Mouse (Mus musculus) spleen, postnatal 10 days (tissue): ENCODE data around the gene Olfr1331.
"Not testable (repeated sequence)": the region's sequence is repeated elsewhere in the genome, so short reads cannot be mapped to it uniquely, and the experiment has no call there.

Experiments used
- DNase-seq, 2 experiments: peaks; one replicate each; pipeline ENCODE4 v3.0.0; 2021 to 2022; ENCODE audit warnings: low spot score in 2 of 2

Gene Olfr1331

DNA sequence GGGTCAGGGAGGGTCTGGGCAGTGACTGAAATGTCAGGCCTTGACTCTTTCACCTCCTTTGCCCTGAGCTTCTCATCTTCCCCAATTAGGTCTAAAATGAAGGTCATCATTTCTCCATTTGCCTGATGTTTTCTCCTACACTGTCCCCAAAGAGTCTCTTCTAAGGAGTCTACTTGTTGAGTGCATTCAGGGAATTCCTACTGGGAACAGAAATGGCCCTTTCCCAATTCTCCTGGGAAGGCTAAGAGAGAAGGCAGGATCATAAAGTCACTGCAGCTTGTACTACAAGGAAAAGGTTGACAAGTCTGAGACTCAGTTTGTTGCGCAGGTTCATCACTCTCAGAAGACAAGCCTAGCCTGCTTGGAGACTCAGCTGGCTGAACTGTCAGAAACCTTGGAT is at the start of gene Olfr1331:
TSS of gene Olfr1331 (plus strand) at position 301 of the 400 bp plus-strand sequence.
- no peak for DNase-seq

DNA sequence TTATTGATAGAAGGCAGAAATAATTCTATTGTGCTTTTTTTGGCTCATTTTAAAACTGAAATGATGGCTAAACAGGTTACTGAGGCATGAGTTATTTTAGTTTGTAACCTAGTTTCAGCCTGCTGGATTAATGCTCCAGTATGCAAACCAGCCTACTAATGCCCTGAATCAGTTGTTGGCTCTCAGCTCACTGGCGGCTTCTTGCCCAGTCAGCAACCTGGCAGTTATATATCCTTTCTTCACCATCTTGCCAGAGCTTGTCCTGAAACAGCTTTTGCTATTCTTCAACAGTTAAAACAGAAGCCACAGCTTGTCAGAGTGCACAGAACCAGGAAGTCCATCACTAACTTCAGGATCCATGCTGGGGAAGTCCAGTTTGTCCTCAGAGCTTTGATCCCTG is 45.5 kb upstream of the Olfr1331 start:
- no peak for DNase-seq

DNA sequence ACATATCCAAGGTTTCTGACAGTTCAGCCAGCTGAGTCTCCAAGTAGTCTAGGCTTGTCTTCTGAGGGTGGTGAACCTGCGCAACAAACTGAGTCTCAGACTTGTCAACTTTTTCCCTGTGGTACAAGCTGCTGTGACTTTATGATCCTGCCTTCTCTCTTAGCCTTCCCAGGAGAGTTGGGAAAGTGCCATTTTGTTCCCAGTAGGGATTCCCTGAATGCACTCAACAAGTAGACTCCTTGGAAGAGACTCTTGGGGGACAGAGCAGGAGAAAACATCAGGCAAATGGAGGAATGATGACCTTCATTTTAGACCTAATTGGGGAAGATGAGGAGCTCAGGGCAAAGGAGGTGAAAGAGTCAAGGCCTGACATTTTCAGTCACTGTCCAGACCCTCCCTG is 28.3 kb upstream of the Olfr1331 start, which contains the start of gene Olfr1333:
TSS of gene Olfr1333 (minus strand) at position 101 of the 400 bp plus-strand sequence.
- no peak for DNase-seq

DNA sequence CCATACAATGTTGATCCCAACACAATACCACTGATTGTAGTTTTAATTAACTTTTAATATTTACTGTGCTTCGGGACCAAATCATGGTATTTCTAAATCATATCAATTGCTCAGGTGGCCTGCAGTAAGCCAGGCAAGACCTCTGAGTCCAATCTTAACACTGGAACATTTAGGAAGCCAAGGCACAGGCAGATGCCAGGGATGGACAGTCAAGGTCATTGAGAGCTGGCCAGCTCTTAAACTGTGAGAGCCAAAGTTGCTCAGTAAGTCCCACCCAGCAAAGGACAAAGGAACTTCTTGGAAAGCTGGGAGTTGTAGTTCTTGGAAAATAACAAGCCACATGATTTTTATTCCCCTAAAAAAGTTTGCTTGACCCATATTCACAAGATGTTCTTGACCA is 2.7 kb upstream of the Olfr1331 start:
- DNase-seq: no peak

DNA sequence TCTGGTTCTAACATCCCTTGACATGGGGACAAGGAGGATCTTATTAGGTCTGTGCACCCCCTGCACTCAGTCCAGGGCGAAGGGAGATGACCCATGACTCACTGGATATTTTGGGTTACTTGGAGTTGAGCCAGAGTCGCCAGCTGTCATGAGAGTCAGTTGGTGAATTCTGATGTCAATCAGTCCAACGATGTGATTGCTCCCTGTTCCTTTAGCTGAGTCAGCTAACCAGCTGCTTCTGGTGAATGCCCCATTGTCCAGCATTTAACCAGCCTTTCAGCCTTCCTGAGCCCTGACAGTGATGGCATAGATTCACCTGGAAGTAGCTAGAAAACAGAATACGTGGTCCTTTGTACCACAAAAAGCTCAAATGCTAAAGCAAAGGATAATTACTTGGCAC is 1.7 kb upstream of the Olfr1331 start:
- no peak for DNase-seq

DNA sequence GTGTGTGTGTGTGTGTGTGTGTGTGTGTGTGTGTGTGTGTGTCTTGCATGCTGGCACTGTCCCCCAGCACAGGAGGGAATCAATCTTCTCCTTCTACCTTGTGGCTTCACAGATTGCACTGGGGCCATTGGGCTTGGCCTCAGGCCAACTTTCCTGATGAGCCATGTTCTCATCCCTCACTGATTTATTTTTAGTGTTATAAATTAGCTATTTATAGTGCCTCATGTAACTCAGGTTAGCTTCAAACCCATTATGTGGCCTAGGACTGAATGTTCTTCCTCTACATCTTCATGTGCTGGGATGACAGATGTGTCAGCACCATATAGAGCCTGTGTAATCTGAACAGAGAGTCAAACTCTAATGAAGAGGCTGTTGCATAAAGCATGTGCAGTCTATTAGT is 3.1 kb downstream of the Olfr1331 start:
- DNase-seq: no peak

DNA sequence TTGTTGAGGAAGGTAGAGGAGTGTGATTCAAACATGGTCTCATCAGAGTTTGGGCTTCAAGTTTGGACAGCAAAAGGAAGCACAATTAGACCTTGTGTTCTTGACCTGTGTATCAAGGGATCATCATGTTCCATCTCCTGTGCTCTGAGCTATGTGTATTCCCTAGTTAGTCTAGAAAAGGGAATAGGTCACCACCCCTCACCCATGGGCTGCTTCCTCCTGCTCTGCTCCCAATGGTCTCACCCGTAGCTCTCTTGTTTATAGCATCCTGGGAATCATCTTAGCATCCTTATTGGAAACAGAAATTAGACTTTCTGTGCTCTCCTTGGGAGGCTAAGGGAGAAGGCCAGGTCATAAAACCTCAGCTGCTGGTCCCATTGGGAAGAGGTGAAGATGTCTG is 23.8 kb downstream of the Olfr1331 start, which contains the start of gene Olfr1330:
TSS of gene Olfr1330 (plus strand) at position 301 of the 400 bp plus-strand sequence.
- DNase-seq: no peak

DNA sequence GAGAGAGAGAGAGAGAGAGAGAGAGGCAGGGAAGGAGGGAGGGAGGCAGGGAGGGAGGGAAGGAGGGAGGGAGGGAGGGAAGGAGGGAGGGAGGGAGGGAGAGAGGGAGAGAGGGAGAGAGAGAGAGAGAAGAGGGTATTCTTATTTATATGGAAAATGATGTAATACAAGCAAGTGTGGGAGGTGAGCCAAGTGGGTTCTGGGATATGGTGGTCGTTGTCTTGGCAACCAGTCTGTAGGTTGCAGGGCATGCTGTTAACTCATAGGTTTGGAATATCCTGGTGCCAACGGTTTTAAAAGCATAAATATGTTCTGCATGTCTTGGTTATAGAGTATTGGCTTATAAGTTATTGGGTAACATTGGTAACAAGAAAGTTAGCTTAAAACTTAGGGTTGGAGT is 37.5 kb downstream of the Olfr1331 start:
- DNase-seq: no peak

DNA sequence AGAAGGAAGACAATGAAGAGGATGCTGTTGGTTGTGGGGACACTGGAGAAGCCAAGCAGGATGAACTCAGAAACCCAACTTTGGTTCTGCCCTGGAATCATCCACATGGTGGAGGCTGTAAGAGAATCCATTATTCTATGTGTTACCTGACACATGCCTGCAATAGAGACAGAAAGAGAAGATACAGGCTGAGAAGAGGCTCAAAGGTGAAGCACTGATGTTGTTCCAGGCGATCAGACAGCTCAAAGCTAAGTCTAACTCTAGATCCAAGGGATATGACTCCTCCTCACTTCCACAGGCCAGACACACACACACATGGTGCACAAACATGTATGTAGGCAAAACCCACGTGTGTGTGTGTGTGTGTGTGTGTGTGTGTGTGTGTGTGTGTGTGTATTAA is 52.9 kb downstream of the Olfr1331 start, which contains the start of gene Olfr1329:
TSS of gene Olfr1329 (minus strand) at position 101 of the 400 bp plus-strand sequence.
- not testable (repeated sequence) for DNase-seq
